Mouse (Mus musculus): ENCODE results near the gene Fshr. TPM values are rescaled to one million over a fixed set of nuclear protein-coding genes. Genes with fewer than 3 reads are reported as not detected.

Fshr gene
- total and polyA plus RNA-seq, 3 experiments, result not detected

DNA sequence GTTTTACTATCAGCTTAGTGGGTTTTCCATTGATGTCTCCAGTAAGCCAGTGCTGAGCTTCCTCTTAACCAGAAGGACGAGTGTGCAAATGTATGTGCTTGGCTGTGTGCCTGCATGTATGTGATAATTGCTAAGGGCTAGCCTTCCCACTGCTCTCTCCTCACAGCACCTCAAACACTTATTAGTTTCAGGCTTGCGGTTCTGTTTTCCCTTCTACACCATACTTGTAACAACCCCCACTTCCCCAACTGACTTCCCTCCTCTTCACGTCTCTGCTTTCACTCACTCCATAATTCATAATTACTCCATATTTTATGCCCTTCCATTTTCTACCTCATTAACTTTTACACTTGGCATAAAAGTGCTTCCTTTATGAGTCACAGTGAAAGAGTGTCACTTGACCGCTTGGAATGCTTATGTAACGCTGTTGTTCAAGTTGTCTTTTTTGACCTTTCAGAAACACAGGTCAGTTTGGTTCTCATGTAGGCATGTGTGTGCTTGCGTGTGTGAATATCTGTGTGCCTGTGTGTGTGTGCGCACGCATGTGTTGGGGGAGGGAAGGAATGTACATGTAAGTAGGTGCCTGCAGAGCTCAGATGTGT is 138.0 kb downstream of the Fshr start:
- TF ChIP-seq ZMIZ1 (IDR thresholded peaks at IDR 0.05; ENCODE audit: low read depth, low read length) (no peak), ELF1 (IDR thresholded peaks at IDR 0.05; ENCODE audit: low read depth, low read length) (no peak), E2F4 (IDR thresholded peaks at IDR 0.05; ENCODE audit: borderline replicate concordance, low read depth, low read length) (no peak), EP300 (IDR thresholded peaks at IDR 0.05; ENCODE audit: low read depth in 1 of 2, low read length in 2 of 2) (no peak), TBP (IDR thresholded peaks at IDR 0.05; ENCODE audit: low read depth, low read length) (no peak), MYB (IDR thresholded peaks at IDR 0.05; ENCODE audit: low read depth, low read length) (no peak), MAX (IDR thresholded peaks at IDR 0.05; ENCODE audit: low read length) (no peak)
- no peaks in the 10 kb centered on the region for H3K79me2 ChIP-seq (ENCODE audit: control insufficient read depth, insufficient read depth, low read length, poor library complexity)
- no peaks in the 10 kb centered on the region for H3K9me3 ChIP-seq (replicated peaks; ENCODE audit: insufficient read depth, low read length)
- no peak for DNase-seq (ENCODE audit: low read depth, low spot score)
- H3K36me3 ChIP-seq (ENCODE audit: control insufficient read depth in 1 of 2, insufficient read depth in 2 of 2, low read length in 2 of 2), result no peaks in the 10 kb centered on the region
- H3K27ac ChIP-seq (ENCODE audit: control insufficient read depth, low read depth, low read length), result no peak overlapping the region
- no peaks in the 10 kb centered on the region for H3K4me1 ChIP-seq (ENCODE audit: control insufficient read depth in 1 of 2, insufficient read depth in 2 of 2, low read length in 2 of 2)
- no peaks in the 10 kb centered on the region for H3K27me3 ChIP-seq (ENCODE audit: control insufficient read depth in 1 of 2, insufficient read depth in 2 of 2, low read length in 2 of 2)
- H3K9ac ChIP-seq (ENCODE audit: control insufficient read depth, low read depth, low read length, poor library complexity, severe bottlenecking), result no peak overlapping the region
- H3K4me3 ChIP-seq (ENCODE audit: control insufficient read depth in 1 of 2, insufficient read depth in 1 of 2, low read depth in 2 of 2, low read length in 2 of 2), result no peak overlapping the region

DNA sequence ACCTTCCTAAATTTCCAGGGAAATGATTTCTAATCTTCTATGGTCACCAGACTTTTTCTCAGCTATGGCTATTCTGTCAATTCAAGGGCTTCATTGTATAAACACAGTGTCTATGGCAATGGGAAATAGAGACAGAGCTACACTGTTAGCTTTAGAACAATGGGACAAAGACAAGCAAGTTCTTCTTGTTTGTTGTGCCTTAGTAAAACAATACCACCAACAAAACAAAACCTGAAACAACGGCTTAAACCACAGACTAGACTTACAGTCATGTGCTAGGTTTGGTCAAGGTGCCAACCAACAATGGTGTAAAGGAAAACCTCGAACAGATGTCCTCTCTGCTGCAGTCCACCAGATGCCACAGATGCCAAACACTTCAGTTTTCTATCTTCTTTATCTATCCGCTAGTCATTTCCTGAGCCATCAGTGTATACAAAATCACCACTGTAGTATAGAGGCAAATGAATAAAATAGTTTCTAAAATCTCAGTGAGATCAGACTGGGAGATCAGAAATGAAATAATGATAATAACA is 149.4 kb downstream of the Fshr start:
- DNase-seq (ENCODE audit: low read depth, low spot score), result no peak
- H3K4me1 ChIP-seq (ENCODE audit: control insufficient read depth in 1 of 2, insufficient read depth in 2 of 2, low read length in 2 of 2), result no peaks in the 10 kb centered on the region
- no peak for TF ChIP-seq GATA1 (IDR thresholded peaks at IDR 0.05; ENCODE audit: low read depth, low read length)
- TF ChIP-seq RCOR1 (IDR thresholded peaks at IDR 0.05; ENCODE audit: low read depth, low read length), result no peak
- no peak for TF ChIP-seq MYB (IDR thresholded peaks at IDR 0.05; ENCODE audit: low read depth, low read length)
- no peak for TF ChIP-seq SIN3A (IDR thresholded peaks at IDR 0.05; ENCODE audit: low read length)
- TF ChIP-seq ZKSCAN1 (IDR thresholded peaks at IDR 0.05; ENCODE audit: low read depth, low read length), result no peak
- no peak for TF ChIP-seq RAD21 (IDR thresholded peaks at IDR 0.05; ENCODE audit: low read depth, low read length)
- no peak for TF ChIP-seq JUND (IDR thresholded peaks at IDR 0.05; ENCODE audit: low read depth, low read length)
- TF ChIP-seq MYC (IDR thresholded peaks at IDR 0.05; ENCODE audit: low read depth, low read length), result no peak
- no peak for TF ChIP-seq ELF1 (IDR thresholded peaks at IDR 0.05; ENCODE audit: low read depth, low read length)
- no peak overlapping the region for H3K9ac ChIP-seq (ENCODE audit: control insufficient read depth, low read depth, low read length, poor library complexity, severe bottlenecking)
- H3K9me3 ChIP-seq (replicated peaks; ENCODE audit: insufficient read depth, low read length), result no peaks in the 10 kb centered on the region
- H3K27ac ChIP-seq (ENCODE audit: control insufficient read depth, low read depth, low read length), result no peak overlapping the region
- no peaks in the 10 kb centered on the region for H3K27me3 ChIP-seq (ENCODE audit: control insufficient read depth in 1 of 2, insufficient read depth in 2 of 2, low read length in 2 of 2)
- no peaks in the 10 kb centered on the region for H3K79me2 ChIP-seq (ENCODE audit: control insufficient read depth, insufficient read depth, low read length, poor library complexity)
- H3K36me3 ChIP-seq (ENCODE audit: control insufficient read depth in 1 of 2, insufficient read depth in 2 of 2, low read length in 2 of 2), result no peaks in the 10 kb centered on the region
- H3K4me3 ChIP-seq (ENCODE audit: control insufficient read depth in 1 of 2, insufficient read depth in 1 of 2, low read depth in 2 of 2, low read length in 2 of 2), result no peak overlapping the region

DNA sequence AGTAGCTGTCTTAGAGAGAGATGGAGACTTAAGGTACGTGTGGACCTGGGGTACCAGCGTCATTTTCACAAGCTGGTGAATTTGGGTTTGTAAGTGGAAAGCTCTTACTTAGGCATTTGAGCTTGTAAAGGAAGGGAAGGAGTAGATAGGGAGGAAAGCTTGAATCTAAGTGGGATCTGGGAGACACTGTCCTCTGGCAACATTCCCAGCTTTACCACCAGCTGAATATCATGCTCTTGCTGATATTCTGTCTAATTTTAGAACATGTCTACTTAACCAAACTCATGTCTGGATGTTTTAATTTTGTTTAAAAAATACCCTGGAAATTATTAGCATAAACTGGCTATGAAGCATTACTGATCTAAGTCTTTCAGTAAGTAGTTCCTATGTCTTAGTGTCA is 151.4 kb downstream of the Fshr start:
- no peaks in the 10 kb centered on the region for H3K9me3 ChIP-seq (replicated peaks; ENCODE audit: insufficient read depth, low read length)
- no peak overlapping the region for H3K4me3 ChIP-seq (ENCODE audit: control insufficient read depth in 1 of 2, insufficient read depth in 1 of 2, low read depth in 2 of 2, low read length in 2 of 2)
- no peaks in the 10 kb centered on the region for H3K27me3 ChIP-seq (ENCODE audit: control insufficient read depth in 1 of 2, insufficient read depth in 2 of 2, low read length in 2 of 2)
- H3K9ac ChIP-seq (ENCODE audit: control insufficient read depth, low read depth, low read length, poor library complexity, severe bottlenecking), result no peak overlapping the region
- H3K4me1 ChIP-seq (ENCODE audit: control insufficient read depth in 1 of 2, insufficient read depth in 2 of 2, low read length in 2 of 2), result no peaks in the 10 kb centered on the region
- no peak overlapping the region for H3K27ac ChIP-seq (ENCODE audit: control insufficient read depth, low read depth, low read length)
- no peaks in the 10 kb centered on the region for H3K79me2 ChIP-seq (ENCODE audit: control insufficient read depth, insufficient read depth, low read length, poor library complexity)
- DNase-seq (ENCODE audit: low read depth, low spot score), result no peak
- no peaks in the 10 kb centered on the region for H3K36me3 ChIP-seq (ENCODE audit: control insufficient read depth in 1 of 2, insufficient read depth in 2 of 2, low read length in 2 of 2)
- TF ChIP-seq CHD2 (IDR thresholded peaks at IDR 0.05; ENCODE audit: low read length) (no peak), MXI1 (IDR thresholded peaks at IDR 0.05; ENCODE audit: low read depth, low read length) (no peak), ZC3H11A (IDR thresholded peaks at IDR 0.05; ENCODE audit: low read depth, low read length) (no peak), MAFK (IDR thresholded peaks at IDR 0.05; ENCODE audit: borderline replicate concordance, low read depth, low read length) (no peak), MAX (IDR thresholded peaks at IDR 0.05; ENCODE audit: low read length) (no peak), GABPA (IDR thresholded peaks at IDR 0.05; ENCODE audit: low read depth, low read length) (no peak), MEF2A (IDR thresholded peaks at IDR 0.05; ENCODE audit: extremely low read depth, insufficient replicate concordance, low read depth, low read length, poor library complexity, severe bottlenecking) (no peak), USF1 (IDR thresholded peaks at IDR 0.05; ENCODE audit: low read depth, low read length) (no peak), RCOR1 (IDR thresholded peaks at IDR 0.05; ENCODE audit: low read depth, low read length) (no peak), GATA1 (IDR thresholded peaks at IDR 0.05; ENCODE audit: low read depth, low read length) (no peak)

Measured in MEL (cell line).